Mouse (Mus musculus) hematopoietic multipotent progenitor cell, adult 10-12 weeks (in vitro differentiated cells): ENCODE results near the gene Cln5. TPM values are rescaled to one million over a fixed set of nuclear protein-coding genes. Genes with fewer than 3 reads are reported as not detected.

Source experiments
- polyA plus RNA-seq: library from polyadenylated mRNA; stranded (reverse); fragments of >175 nt; gene quantifications from 2 replicates; pipeline ENCODE4 v1.2.3, GENCODE M21; 2012; ENCODE audit warnings: low replicate concordance

The Cln5 gene
- polyA plus RNA-seq = 11.4 and 14.1 TPM in 2 replicates

GRCm38 (mm10) chr14:103069864-103070611, at the start of gene Cln5:
Cln5 (plus strand) TSS chr14:103070216.

GRCm38 (mm10) chr14:103046677-103047076, 23.3 kb upstream of the Cln5 start, which contains the start of gene Acod1:
Acod1 (plus strand) TSS chr14:103046977.

DNA sequence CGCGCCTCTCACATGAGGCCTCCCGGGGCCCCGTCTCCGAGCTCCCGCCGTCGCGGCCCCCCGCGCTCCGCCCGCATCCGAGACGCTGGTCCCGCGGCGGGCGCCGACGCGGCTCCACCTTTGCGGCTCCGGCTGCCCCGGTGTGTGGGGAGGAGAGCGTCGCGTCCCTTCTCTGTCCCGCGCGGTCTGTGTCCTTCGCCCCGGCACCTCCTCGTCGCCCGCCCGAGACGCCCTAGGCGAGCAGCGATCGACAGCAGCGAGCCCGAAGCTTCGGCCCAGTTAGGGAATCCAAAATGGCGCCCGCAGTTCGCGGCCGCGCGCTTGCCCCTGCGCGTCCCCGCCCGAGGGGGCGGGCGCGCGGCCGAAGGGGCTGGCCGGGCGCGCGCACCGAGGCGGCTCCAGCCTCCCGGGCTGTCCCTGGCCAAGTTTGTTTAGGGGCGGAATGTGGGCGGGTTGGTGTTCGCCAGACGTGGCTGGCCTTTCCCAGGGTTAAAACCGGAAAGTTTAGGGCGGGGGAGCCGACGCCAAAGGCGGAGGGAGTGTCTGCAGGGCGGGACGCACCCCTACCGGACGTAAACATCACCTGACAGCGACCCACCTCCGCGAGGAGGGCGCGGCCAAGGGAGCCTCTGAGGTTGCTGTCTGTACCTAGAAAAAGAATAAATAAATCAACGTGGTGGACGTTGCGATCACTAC, 29.4 kb downstream of the Cln5 start, which contains the start of gene Fbxl3:
Gene Fbxl3 (minus strand): TSS at position 329 of the 696 bp plus-strand sequence.

Other genes with a start within 250 kb of the Cln5 start
- gene Kctd12, start 87.6 kb upstream of the Cln5 start, polyA plus RNA-seq = 75.6 and 168 TPM in 2 replicates
- gene Acod1, start 23.2 kb upstream of the Cln5 start, polyA plus RNA-seq = 0.23 TPM in 1 of 2 replicates, not detected in the other
- gene Fbxl3, start 29.4 kb downstream of the Cln5 start, polyA plus RNA-seq = 16.7 and 29.4 TPM in 2 replicates